Mouse (Mus musculus) left cerebral cortex, postnatal 14 days (tissue): ENCODE results near the gene Rnf168. TPM values are rescaled to one million over a fixed set of nuclear protein-coding genes. Genes with fewer than 3 reads are reported as not detected.

ENCODE experiments used
- DNase-seq, 2 experiments: peaks; one replicate each; pipeline ENCODE4 v3.0.0; 2021 to 2022; ENCODE audit warnings: low spot score in 2 of 2, mixed read lengths in 1 of 2
- intact Hi-C: fragments of 180-260 bp; cut with DNase I; formaldehyde crosslinking; loops from one replicate; pipeline ENCODE4 v1.15.1; 2025
- microRNA-seq, 2 experiments: library from miRNA; unstranded; fragments of <30 nt; microRNA quantifications; one replicate each; pipeline ENCODE4 v1.2.0; 2022
- total RNA-seq, 2 experiments: library from RNA; stranded (reverse); gene quantifications; 2 replicates each; pipeline ENCODE4 v1.2.3; 2021

The Rnf168 gene
- total RNA-seq, 2 experiments from 2014 or later = 25.4 to 28.6 TPM

GRCm38 (mm10) chr16:32311970-32312369 lies 34.7 kb downstream of the Rnf168 start:
- intact Hi-C loops = no loop called here
- no peak for DNase-seq

- no peak for DNase-seq
- intact Hi-C loops = no loop called here
Observed at GRCm38 (mm10) chr16:32312386-32312785, 35.1 kb downstream of the Rnf168 start.

DNA sequence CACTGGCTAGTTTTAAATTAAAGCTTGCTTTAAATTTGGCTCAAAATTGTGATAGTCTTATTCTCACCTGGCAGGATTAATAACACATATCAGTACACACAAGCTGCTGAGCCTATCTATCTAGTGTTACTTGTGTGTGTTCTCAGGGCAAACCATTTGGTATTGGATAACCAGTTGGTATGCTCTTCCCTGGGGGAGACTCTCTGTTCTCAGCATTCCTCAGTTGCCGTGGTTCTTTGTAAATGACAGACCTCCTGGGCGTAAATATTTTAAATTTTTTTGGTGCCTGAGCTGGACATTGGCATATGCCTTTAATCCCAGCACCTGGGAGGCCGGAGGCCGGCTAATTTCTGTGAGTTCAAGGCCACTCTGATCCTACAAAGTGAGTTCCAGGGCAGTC lies 35.6 kb downstream of the Rnf168 start:
- intact Hi-C loops = no loop called here
- no peak for DNase-seq

DNA sequence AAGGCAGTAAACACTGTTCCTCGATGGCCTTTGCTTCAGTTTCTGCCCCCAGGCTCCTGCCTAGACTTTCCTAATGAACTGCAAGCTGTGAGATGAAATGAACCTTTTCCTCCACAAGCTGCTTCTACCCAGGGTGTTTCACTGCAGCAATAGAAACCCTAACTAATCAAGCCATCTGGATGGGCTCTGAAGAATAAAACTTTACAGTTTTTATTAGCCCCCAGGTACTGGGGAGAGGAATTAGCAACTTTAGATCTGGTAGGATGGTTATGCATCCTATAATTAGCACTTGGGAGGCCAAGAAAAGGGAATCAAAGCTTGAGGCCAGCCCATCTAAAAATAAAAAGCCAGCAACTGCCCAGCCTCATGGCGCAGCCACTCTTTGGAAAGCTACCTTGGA lies 39.3 kb downstream of the Rnf168 start:
- DNase-seq = no peak
- intact Hi-C loops = no loop called here

DNA sequence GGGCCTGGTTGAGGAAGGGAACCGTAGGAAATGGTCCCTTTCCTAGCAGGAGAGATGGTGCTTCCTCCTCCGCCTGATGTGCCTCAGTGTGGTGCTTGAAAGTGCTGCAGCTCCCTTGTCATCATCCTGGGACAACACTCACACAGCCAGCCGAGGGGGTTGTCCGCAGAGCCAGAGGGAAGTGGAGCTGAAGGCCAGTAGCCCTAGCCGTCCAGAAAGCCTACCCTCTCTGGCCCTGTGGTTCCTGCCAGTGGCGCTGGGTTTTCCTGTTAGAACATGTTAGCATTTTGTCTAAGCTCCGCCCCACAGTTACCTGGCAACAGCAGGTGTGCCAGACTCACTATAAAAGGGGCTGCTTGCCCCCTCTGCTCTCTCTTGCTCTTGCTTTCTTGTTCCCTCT lies 46.7 kb downstream of the Rnf168 start:
- no peak for DNase-seq
- intact Hi-C loops = no loop called here

- intact Hi-C loops = no loop called here
- DNase-seq = no peak
Observed at GRCm38 (mm10) chr16:32330876-32331670, 53.8 kb downstream of the Rnf168 start.

- DNase-seq = peak; percentile 98
- intact Hi-C loops = no loop called here
Observed at GRCm38 (mm10) chr16:32332040-32332555, 54.8 kb downstream of the Rnf168 start, which contains the start of gene Ubxn7. Ubxn7 (plus strand) TSS chr16:32332257.

DNA sequence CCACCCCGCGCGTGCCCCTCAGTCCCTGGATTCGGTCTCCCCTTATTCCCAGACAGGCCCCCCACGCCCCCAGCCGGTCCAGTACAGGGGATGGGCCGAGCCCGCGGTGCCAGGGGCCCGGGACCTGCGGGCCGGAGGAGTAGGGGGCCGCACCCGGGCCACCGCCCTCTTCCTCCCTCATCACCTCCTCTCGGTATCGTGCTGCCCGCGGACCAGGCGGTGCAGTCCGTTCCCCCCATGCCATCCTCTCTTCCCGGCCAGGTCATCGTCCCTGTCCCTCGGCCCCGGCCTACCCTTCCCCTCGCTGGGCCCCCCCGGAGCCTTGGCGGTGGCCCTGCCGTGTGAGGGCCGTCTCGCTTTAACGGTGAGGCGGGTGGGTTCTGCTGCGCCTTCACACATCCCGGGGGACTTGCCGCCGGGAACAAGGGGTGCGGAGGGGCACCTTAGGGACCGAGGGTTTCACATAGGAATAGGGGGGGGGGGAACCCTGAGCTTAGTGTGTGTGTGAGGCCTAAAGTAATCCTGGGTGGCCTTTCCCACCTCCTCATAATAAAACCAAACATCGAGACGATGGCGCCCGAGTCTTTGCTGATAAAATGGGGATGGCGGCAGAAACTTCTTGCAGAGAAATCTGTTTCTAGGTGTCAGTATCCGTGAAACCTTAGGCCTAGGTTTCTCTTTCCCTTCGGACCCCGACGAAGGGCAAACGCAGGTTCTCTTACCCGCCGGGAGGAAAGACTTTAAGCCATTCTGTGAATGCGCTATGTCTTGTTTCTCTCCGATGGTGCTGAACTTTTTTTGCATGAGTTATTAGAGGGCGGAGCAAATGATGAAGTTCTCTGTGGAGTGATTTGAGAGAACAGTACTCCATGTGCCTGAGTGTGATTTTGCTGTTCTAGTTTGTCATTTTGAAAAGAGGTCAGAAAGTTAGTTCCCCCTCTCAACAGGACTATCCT lies 55.6 kb downstream of the Rnf168 start:
- DNase-seq = peak; percentile 15 to 21
- intact Hi-C loops = no loop called here

GRCm38 (mm10) chr16:32335146-32335545 lies 57.9 kb downstream of the Rnf168 start:
- no peak for DNase-seq
- intact Hi-C loops = no loop called here

- intact Hi-C loops = no loop called here
- no peak for DNase-seq
Observed at GRCm38 (mm10) chr16:32336026-32336780, 58.9 kb downstream of the Rnf168 start.

- DNase-seq = no peak
- intact Hi-C loops = no loop called here
Observed at GRCm38 (mm10) chr16:32337001-32337400, 59.7 kb downstream of the Rnf168 start.

- intact Hi-C loops = no loop called here
Observed at GRCm38 (mm10) chr16:32340451-32340850, 63.2 kb downstream of the Rnf168 start.

GRCm38 (mm10) chr16:32345521-32345920 lies 68.3 kb downstream of the Rnf168 start:
- intact Hi-C loops = no loop called here
- no peak for DNase-seq

More at GRCm38 (mm10) chr16:32340451-32340850, 63.2 kb downstream of the Rnf168 start:
- DNase-seq = no peak

DNA sequence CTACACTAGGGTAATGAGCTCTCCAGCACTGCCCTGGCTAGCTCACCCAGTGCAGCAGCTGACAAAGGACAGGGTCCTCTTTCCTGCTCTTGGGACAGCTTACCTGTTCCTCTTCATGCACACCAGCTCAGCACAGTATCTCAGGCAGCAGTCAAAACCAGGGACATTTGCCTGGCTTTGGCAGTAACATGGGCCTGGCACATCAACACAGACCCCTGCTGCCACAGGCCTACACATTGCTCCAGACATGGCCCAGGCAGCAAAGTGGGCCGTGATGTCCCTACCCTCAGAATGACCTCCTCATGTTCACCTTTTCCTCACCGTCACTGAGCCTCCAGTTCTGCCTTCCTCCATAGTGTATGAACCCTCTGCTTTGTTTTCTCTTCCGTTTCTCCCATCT lies 73.5 kb downstream of the Rnf168 start:
- intact Hi-C loops = loop anchor here (5.0 kb wide), 1 partner anchor 62 kb away; no protein-coding TSS in a partner anchor
- no peak for DNase-seq

Small RNA genes within 50 kb of the gene (microRNA-seq; reads per million reads assigned to microRNA genes)
- gene Mir1946a = 0 reads per million in 2 experiments

Other genes with a start within 250 kb of the Rnf168 start
- gene Pak2, start 198.1 kb upstream of the Rnf168 start, total RNA-seq = 10 to 100 TPM; 26.5 to 27.8 TPM
- gene Pigx, start 177.7 kb upstream of the Rnf168 start, total RNA-seq = 10 to 100 TPM; 26.4 TPM
- 10 to 100 TPM; 68.6 to 71.2 TPM for gene Cep19, start 177.7 kb upstream of the Rnf168 start, total RNA-seq
- gene Nrros, start 111.9 kb upstream of the Rnf168 start, total RNA-seq = 10 to 100 TPM in 1 of 2 experiments, 1 to 10 TPM in 1; 8.5 to 12.3 TPM
- not detected for gene Bex6, start 97.6 kb upstream of the Rnf168 start, total RNA-seq
- gene Fbxo45, start 30.3 kb upstream of the Rnf168 start, total RNA-seq = 10 to 100 TPM; 41.4 to 44.7 TPM
- 10 to 100 TPM; 10.9 to 11.9 TPM for gene Wdr53, start 30.2 kb upstream of the Rnf168 start, total RNA-seq
- gene Smco1, start 6.0 kb upstream of the Rnf168 start, total RNA-seq = not detected
- 10 to 100 TPM; 52.5 to 55.7 TPM for gene Ubxn7, start 54.8 kb downstream of the Rnf168 start, total RNA-seq
- gene Tm4sf19, start 123.0 kb downstream of the Rnf168 start, total RNA-seq = not detected
- gene Tctex1d2, start 142.2 kb downstream of the Rnf168 start, total RNA-seq = 10 to 100 TPM; 12.9 to 14.5 TPM
- gene Pcyt1a, start 153.5 kb downstream of the Rnf168 start, total RNA-seq = 10 to 100 TPM; 40.0 to 41.8 TPM
- not detected for gene Slc51a, start 210.4 kb downstream of the Rnf168 start, total RNA-seq
- not detected for gene Zdhhc19, start 218.8 kb downstream of the Rnf168 start, total RNA-seq